Mouse (Mus musculus): Measurements from ENCODE around the gene Evx2.

- TF ChIP-seq EP300 (IDR thresholded peaks at IDR 0.05; ENCODE audit: low read depth) = no peak
- TF ChIP-seq CTCF (IDR thresholded peaks at IDR 0.05; ENCODE audit: low read depth) = peak; percentile 40
These were observed 31.9 kb upstream of the Evx2 start, which contains the start of gene Hoxd10 for GRCm38 (mm10) chr2:74691022-74691951.
